In the genomic region with DNA sequence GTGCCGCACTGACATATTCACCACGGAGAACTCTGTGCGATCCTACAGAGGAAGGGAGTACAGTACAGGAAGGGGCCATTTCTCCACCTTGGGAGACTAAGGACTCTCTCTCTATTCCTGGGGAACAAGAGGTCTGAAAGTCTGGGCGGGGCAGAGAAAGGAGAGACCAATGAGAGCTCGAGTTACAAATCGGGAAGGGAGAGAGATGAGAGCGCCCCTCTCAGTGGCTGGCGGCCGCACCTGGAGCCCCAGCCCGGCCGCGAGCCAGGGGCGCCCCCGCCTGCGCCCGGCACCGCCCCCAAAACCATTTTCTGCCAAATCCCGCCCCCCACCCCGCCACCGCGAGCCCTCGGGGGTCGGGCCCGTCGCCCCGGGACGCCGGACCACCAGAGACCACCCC, we compare ENCODE assay signal across 8 mouse cellular contexts. TPM values are rescaled to one million over a fixed set of nuclear protein-coding genes. Genes with fewer than 3 reads are reported as not detected.
DNase-seq lines count a peak whose midpoint lies in the region.

No protein-coding gene starts in this region.

- peaks cover 32% of the 10 kb centered on the region for H3K4me1 ChIP-seq in megakaryocyte, embryonic 14.5 days

- H3K27me3 ChIP-seq in megakaryocyte, embryonic 14.5 days (replicated peaks) = peaks cover 18% of the 10 kb centered on the region

- H3K4me3 ChIP-seq in megakaryocyte, embryonic 14.5 days (replicated peaks) = peak overlapping the region; percentile 97

- peak; percentile 87 for DNase-seq in adrenal gland, adult 18-20 months (ENCODE audit: low spot score in 2 of 2)
- DNase-seq in embryo, embryonic 10 days (ENCODE audit: low spot score) = peak; percentile 87
- DNase-seq in gastrocnemius, postnatal 10 days = peak; percentile 85
- peak; percentile 92 for DNase-seq in induced T-regulatory cell, adult 2 months (ENCODE audit: low read depth)
- DNase-seq in left cerebral cortex, adult 8-10 months (ENCODE audit: low spot score in 2 of 2) = peak; percentile 84 to 94
- peak; percentile 91 for DNase-seq in right cerebral cortex, postnatal 25 days
- peak; percentile 90 to 91 for DNase-seq in urinary bladder, postnatal 36 days (ENCODE audit: low spot score in 2 of 2)

- H3K36me3 ChIP-seq in megakaryocyte, embryonic 14.5 days (replicated peaks; ENCODE audit: low read length) = peaks cover 38% of the 10 kb centered on the region

- no peaks in the 10 kb centered on the region for H3K9me3 ChIP-seq in megakaryocyte, embryonic 14.5 days

RNA-seq across cellular contexts. Expression of gene Brwd1, which starts 1.0 kb away (rescaled TPM):
- 10 to 100 TPM; 60.7 to 62.5 TPM for total RNA-seq in adrenal gland, adult 18-20 months (2021)
- 10 to 100 TPM; 86.5 to 98.7 TPM for total RNA-seq in gastrocnemius, postnatal 10 days (2021)
- total RNA-seq in left cerebral cortex, adult 8-10 months (2022) = 100 to 1,000 TPM; 140 to 158 (median 147) TPM
- 1.5 and 3.6 TPM in 2 replicates for polyA plus RNA-seq in megakaryocyte, embryonic 14.5 days (2012; ENCODE audit: insufficient read depth, low replicate concordance)

RNA-seq across cellular contexts. Expression of gene Hmgn1, which starts 46.2 kb away (rescaled TPM):
- total RNA-seq in adrenal gland, adult 18-20 months (2021) = 100 to 1,000 TPM; 209 to 228 TPM
- 100 to 1,000 TPM in 1 of 2 experiments, 10 to 100 TPM in 1; 89.4 to 103 TPM for total RNA-seq in gastrocnemius, postnatal 10 days (2021)
- total RNA-seq in left cerebral cortex, adult 8-10 months (2022) = 10 to 100 TPM; 58.6 to 76.0 (median 62.2) TPM
- 9.3 and 59.4 TPM in 2 replicates for polyA plus RNA-seq in megakaryocyte, embryonic 14.5 days (2012; ENCODE audit: insufficient read depth, low replicate concordance)

Comparison
In these comparisons a context has a peak if more than half of its experiments do, and no peak if none do; other contexts are left out.
1. Peak in every context shown above with its lines: DNase-seq and H3K4me3 ChIP-seq.